Comparison of ENCODE assay signal across 9 mouse cellular contexts in genomic region chr1:194808261-194808660, GRCm38 (mm10).
DNase-seq lines count a peak whose midpoint lies in the region; ATAC-seq and TF ChIP-seq lines count a peak whose summit lies in the region.
"Had no signal": no experiment of that assay in that cellular context is flagged by ENCODE, and none has a peak within 500 bp of the region (broad histone marks: within the 10 kb centered on the region; RNA-seq: fewer than 3 reads in every experiment).

No protein-coding gene starts in this region.

- H3K9ac ChIP-seq in embryonic facial prominence, embryonic 14.5 days (ENCODE audit: low read depth, low read length): no peak overlapping the region
- no peak overlapping the region for H3K9ac ChIP-seq in midbrain, postnatal 0 days (replicated peaks; ENCODE audit: low read length, poor library complexity, severe bottlenecking)
- H3K9ac ChIP-seq in midbrain, embryonic 16.5 days (ENCODE audit: low read depth, low read length): no peak overlapping the region
- H3K9ac ChIP-seq: limb, embryonic 13.5 days had no signal

- peak; percentile 67 for DNase-seq in embryonic facial prominence, embryonic 14.5 days (ENCODE audit: low spot score)
- no peak for DNase-seq in embryonic facial prominence, embryonic 10.5 days (ENCODE audit: low spot score)
- peak; percentile 22 for DNase-seq in midbrain, postnatal 0 days (ENCODE audit: low spot score)
- DNase-seq in layer of hippocampus, adult 9-11 months: peak; percentile 38
- DNase-seq in embryo, embryonic 10.5 days (ENCODE audit: low spot score): no peak
- no peak for DNase-seq in cerebellum, adult 9-10 months

- H3K4me1 ChIP-seq in embryonic facial prominence, embryonic 14.5 days (ENCODE audit: control insufficient read depth, insufficient read depth, low read length): no peaks in the 10 kb centered on the region
- H3K4me1 ChIP-seq in embryonic facial prominence, embryonic 10.5 days: no peaks in the 10 kb centered on the region
- no peaks in the 10 kb centered on the region for H3K4me1 ChIP-seq in midbrain, postnatal 0 days (ENCODE audit: insufficient read depth, low read length)
- no peaks in the 10 kb centered on the region for H3K4me1 ChIP-seq in midbrain, embryonic 16.5 days (ENCODE audit: control insufficient read depth, insufficient read depth, low read length)
- H3K4me1 ChIP-seq: limb, embryonic 13.5 days had no signal

- no peak overlapping the region for H3K4me2 ChIP-seq in embryonic facial prominence, embryonic 14.5 days (ENCODE audit: low read depth, low read length)
- H3K4me2 ChIP-seq in midbrain, postnatal 0 days (ENCODE audit: low read depth, low read length, poor library complexity, severe bottlenecking): no peak overlapping the region
- no peak overlapping the region for H3K4me2 ChIP-seq in midbrain, embryonic 16.5 days (ENCODE audit: low read length)
- H3K4me2 ChIP-seq: limb, embryonic 13.5 days had no signal

- TF ChIP-seq CTCF in midbrain, postnatal 0 days (IDR thresholded peaks at IDR 0.05): no peak

- H3K36me3 ChIP-seq in embryonic facial prominence, embryonic 14.5 days (ENCODE audit: control insufficient read depth, insufficient read depth, low read length): peaks cover 36% of the 10 kb centered on the region
- peaks cover 82% of the 10 kb centered on the region for H3K36me3 ChIP-seq in embryonic facial prominence, embryonic 10.5 days (replicated peaks)
- peaks cover 43% of the 10 kb centered on the region for H3K36me3 ChIP-seq in midbrain, postnatal 0 days (ENCODE audit: insufficient read depth, low read length)
- peaks cover 30% of the 10 kb centered on the region for H3K36me3 ChIP-seq in midbrain, embryonic 16.5 days (ENCODE audit: control insufficient read depth, insufficient read depth, low read length)

- H3K9me3 ChIP-seq in embryonic facial prominence, embryonic 14.5 days (ENCODE audit: control insufficient read depth, low read length): no peaks in the 10 kb centered on the region
- H3K9me3 ChIP-seq in embryonic facial prominence, embryonic 10.5 days: no peaks in the 10 kb centered on the region
- H3K9me3 ChIP-seq in midbrain, postnatal 0 days (ENCODE audit: low read length): no peaks in the 10 kb centered on the region
- H3K9me3 ChIP-seq in midbrain, embryonic 16.5 days (replicated peaks; ENCODE audit: control insufficient read depth, low read length, poor library complexity, severe bottlenecking): no peaks in the 10 kb centered on the region
- H3K9me3 ChIP-seq: limb, embryonic 13.5 days had no signal

- ATAC-seq in embryonic facial prominence, embryonic 14.5 days (ENCODE audit: low read depth): peak; percentile 83; the same call in 1 of the 2 replicates
- ATAC-seq in midbrain, postnatal 0 days (ENCODE audit: low FRiP score): no peak
- no peak for ATAC-seq in midbrain, embryonic 16.5 days
- ATAC-seq in erythroid progenitor cell, adult 5-6 weeks (replicated peaks; ENCODE audit: low FRiP score, poor library complexity, severe bottlenecking): no peak

- H3K4me3 ChIP-seq in embryonic facial prominence, embryonic 14.5 days (ENCODE audit: low read depth, low read length): no peak overlapping the region
- no peak overlapping the region for H3K4me3 ChIP-seq in embryonic facial prominence, embryonic 10.5 days
- no peak overlapping the region for H3K4me3 ChIP-seq in midbrain, postnatal 0 days (ENCODE audit: low read depth, low read length)
- H3K4me3 ChIP-seq in midbrain, embryonic 16.5 days (ENCODE audit: low read depth, low read length): no peak overlapping the region
- H3K4me3 ChIP-seq: limb, embryonic 13.5 days had no signal

- H3K27me3 ChIP-seq in embryonic facial prominence, embryonic 14.5 days (replicated peaks; ENCODE audit: control insufficient read depth, insufficient read depth, low read length): no peaks in the 10 kb centered on the region
- no peaks in the 10 kb centered on the region for H3K27me3 ChIP-seq in embryonic facial prominence, embryonic 10.5 days (replicated peaks; ENCODE audit: low read depth, poor library complexity, severe bottlenecking)
- H3K27me3 ChIP-seq in midbrain, postnatal 0 days (ENCODE audit: insufficient read depth, low read length): no peaks in the 10 kb centered on the region
- H3K27me3 ChIP-seq in midbrain, embryonic 16.5 days (ENCODE audit: control insufficient read depth, insufficient read depth, low read depth, low read length): no peaks in the 10 kb centered on the region
- H3K27me3 ChIP-seq: limb, embryonic 13.5 days had no signal

- H3K27ac ChIP-seq in embryonic facial prominence, embryonic 14.5 days (replicated peaks; ENCODE audit: low read depth, low read length): no peak overlapping the region
- no peak overlapping the region for H3K27ac ChIP-seq in embryonic facial prominence, embryonic 10.5 days (replicated peaks)
- H3K27ac ChIP-seq in midbrain, postnatal 0 days (ENCODE audit: low read depth, low read length): no peak overlapping the region
- H3K27ac ChIP-seq in midbrain, embryonic 16.5 days (ENCODE audit: low read length): no peak overlapping the region
- H3K27ac ChIP-seq: limb, embryonic 13.5 days had no signal

Comparison
In these comparisons a context has a peak if more than half of its experiments do, and no peak if none do; other contexts are left out.
1. DNase-seq: peak in embryonic facial prominence, embryonic 14.5 days (single experiment), midbrain, postnatal 0 days (single experiment) and layer of hippocampus, adult 9-11 months (single experiment); none in embryonic facial prominence, embryonic 10.5 days (single experiment), embryo, embryonic 10.5 days (single experiment) and cerebellum, adult 9-10 months (single experiment).